Mouse (Mus musculus) thymus, adult 2 months (tissue): Measurements from ENCODE around the gene Sdha. TPM values are rescaled to one million over a fixed set of nuclear protein-coding genes. Genes with fewer than 3 reads are reported as not detected.

ENCODE experiments used
- DNase-seq: peaks from one replicate; pipeline ENCODE4 v3.0.0; 2021
- H3K27ac ChIP-seq: fragments of 200-500 bp; 2 replicates; pipeline ENCODE4 v1.5.1; 2012; ENCODE audit warnings: low read length, control low read depth; ENCODE audit not compliant: control insufficient read depth, insufficient read depth
- H3K27me3 ChIP-seq: fragments of 200-500 bp; 2 replicates; pipeline ENCODE4 v1.6.1; 2012; ENCODE audit warnings: mild to moderate bottlenecking, low read length, moderate library complexity, mixed read lengths; ENCODE audit not compliant: control insufficient read depth, insufficient read depth
- H3K36me3 ChIP-seq: fragments of 200-500 bp; 2 replicates; pipeline ENCODE4 v1.6.1; 2012; ENCODE audit warnings: mild to moderate bottlenecking, low read length, moderate library complexity; ENCODE audit not compliant: control insufficient read depth, insufficient read depth
- H3K4me1 ChIP-seq: fragments of 200-500 bp; replicated peaks from 2 replicates; pipeline ENCODE4 v1.6.1; 2012; ENCODE audit warnings: low read length; ENCODE audit not compliant: control insufficient read depth, insufficient read depth
- H3K4me3 ChIP-seq: fragments of 200-500 bp; 2 replicates; pipeline ENCODE4 v1.5.1; 2012; ENCODE audit warnings: mild to moderate bottlenecking, low read length, control low read depth, moderate library complexity; ENCODE audit not compliant: control insufficient read depth, insufficient read depth
- CTCF ChIP-seq: fragments of 200-500 bp; IDR thresholded peaks from 2 replicates; pipeline ENCODE4 v1.5.1; 2012; ENCODE audit warnings: mild to moderate bottlenecking, control low read depth, low read length, moderate library complexity, borderline replicate concordance; ENCODE audit not compliant: control insufficient read depth, poor library complexity, insufficient read depth; ENCODE audit errors: extremely low read depth
- POLR2A ChIP-seq: fragments of 200-500 bp; IDR thresholded peaks from 2 replicates; pipeline ENCODE4 v1.6.1; 2012; ENCODE audit warnings: mild to moderate bottlenecking, low read length, control low read depth, moderate library complexity; ENCODE audit not compliant: control insufficient read depth, poor library complexity, insufficient read depth; ENCODE audit errors: extremely low read depth
- WGBS: fragments of 180-500 bp; shearing (Covaris S2); methylation state at CpG from one replicate; pipeline ENCODE4 v1.1.7; 2018; 5-methylcytosine and 5-hydroxymethylcytosine counted together
- polyA plus RNA-seq: library from polyadenylated mRNA; depleted of rRNA; stranded (reverse); fragments of >200 nt; gene quantifications from 2 replicates; pipeline ENCODE4 v1.2.3, GENCODE M21; 2012; rRNA removed

The Sdha gene
- polyA plus RNA-seq, 1 experiment: 127 TPM

GRCm38 (mm10) chr13:74289646-74290045 lies 60.4 kb downstream of the Sdha start:
- H3K27me3 ChIP-seq: no peaks in the 10 kb centered on the region; the same call in 1 of the 2 replicates
- H3K4me3 ChIP-seq: no peak overlapping the region
- no peaks in the 10 kb centered on the region for H3K4me1 ChIP-seq
- no peaks in the 10 kb centered on the region for H3K36me3 ChIP-seq
- no peak overlapping the region for H3K27ac ChIP-seq
- no peak for DNase-seq
- WGBS: 92% methylated on average over 5 of the region's 5 CpGs
- TF ChIP-seq CTCF: no peak
- TF ChIP-seq POLR2A: no peak

- WGBS: 80% methylated on average over 1 of the region's 2 CpGs
- Histone ChIP-seq H3K27ac (no peak overlapping the region), H3K36me3 (no peaks in the 10 kb centered on the region), H3K27me3 (no peaks in the 10 kb centered on the region), H3K4me3 (no peak overlapping the region), H3K4me1 (no peaks in the 10 kb centered on the region)
- DNase-seq: no peak
- TF ChIP-seq POLR2A (no peak), CTCF (no peak)
These were observed 67.8 kb downstream of the Sdha start for GRCm38 (mm10) chr13:74282299-74282698.

DNA sequence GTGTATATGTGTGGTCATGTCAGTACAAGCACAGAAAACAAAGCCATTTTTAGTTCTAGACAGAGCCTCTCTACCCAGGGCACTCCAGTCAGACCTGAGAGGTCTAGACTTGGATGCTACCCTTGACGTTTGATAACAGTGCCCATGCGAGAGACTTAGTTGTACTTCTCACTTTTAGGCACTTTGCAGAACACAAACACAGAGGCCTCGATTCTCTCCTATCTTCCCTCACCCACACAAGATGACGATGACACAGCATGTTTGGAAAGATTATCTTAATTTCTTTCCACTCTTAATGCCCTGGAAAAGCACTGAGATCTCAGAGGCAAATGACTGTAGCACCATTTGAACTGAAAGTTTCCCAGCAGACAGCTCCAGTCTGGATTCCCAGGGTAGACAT lies 74.4 kb downstream of the Sdha start:
- Histone ChIP-seq H3K4me3 (no peak overlapping the region), H3K36me3 (no peaks in the 10 kb centered on the region), H3K4me1 (no peaks in the 10 kb centered on the region), H3K27ac (no peak overlapping the region), H3K27me3 (no peaks in the 10 kb centered on the region)
- TF ChIP-seq POLR2A: no peak
- no peak for TF ChIP-seq CTCF
- no peak for DNase-seq
- WGBS: 71% methylated on average over 4 of the region's 4 CpGs

Other genes with a start within 250 kb of the Sdha start
- gene Slc9a3, start 228.8 kb downstream of the Sdha start, polyA plus RNA-seq: 0.20 and 0.27 TPM in 2 replicates
- gene Exoc3, start 141.5 kb downstream of the Sdha start, polyA plus RNA-seq: 36.1 and 45.6 TPM in 2 replicates
- gene Ahrr, start 57.9 kb downstream of the Sdha start, polyA plus RNA-seq: 0.51 and 1.2 TPM in 2 replicates
- 92.8 and 109 TPM in 2 replicates for gene Pdcd6, start 32.7 kb downstream of the Sdha start, polyA plus RNA-seq
- gene Ccdc127, start within 50 bp of the Sdha start, polyA plus RNA-seq: 3.6 and 4.0 TPM in 2 replicates
- 0.31 and 5.0 TPM in 2 replicates for gene Lrrc14b, start 13.7 kb upstream of the Sdha start, polyA plus RNA-seq
- 0.19 and 0.23 TPM in 2 replicates for gene Zfp72, start 40.6 kb upstream of the Sdha start, polyA plus RNA-seq
- 23.3 and 32.4 TPM in 2 replicates for gene Ftl1-ps1, start 49.4 kb upstream of the Sdha start, polyA plus RNA-seq
- 0.98 and 1.1 TPM in 2 replicates for gene Zfp825, start 143.7 kb upstream of the Sdha start, polyA plus RNA-seq